Mouse (Mus musculus): Measurements from ENCODE around the gene Fcer1g.

Fcer1g gene

DNA sequence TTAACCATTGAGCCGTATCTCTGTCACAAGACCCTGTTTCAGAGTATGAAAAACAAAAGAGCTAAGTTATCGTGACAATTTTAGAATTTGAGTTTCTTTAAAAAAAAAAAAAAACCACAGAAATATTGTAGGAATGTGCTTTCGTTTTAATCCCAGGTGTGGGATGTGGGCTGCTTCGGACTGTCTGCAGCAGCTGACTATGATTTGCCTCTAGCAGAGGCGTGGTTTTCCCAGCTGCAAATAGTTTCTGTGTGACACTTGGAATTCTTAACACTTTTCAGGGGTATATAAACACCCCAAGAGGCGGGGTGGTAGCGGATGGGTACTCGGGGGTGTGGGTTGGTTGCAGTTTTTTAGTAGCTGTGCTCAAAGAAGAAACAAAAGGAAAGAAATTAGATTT, 11.2 kb upstream of the Fcer1g start:
- DNase-seq (ENCODE audit: inconsistent age in 2 of 2, low spot score in 1 of 2) = no peak

DNA sequence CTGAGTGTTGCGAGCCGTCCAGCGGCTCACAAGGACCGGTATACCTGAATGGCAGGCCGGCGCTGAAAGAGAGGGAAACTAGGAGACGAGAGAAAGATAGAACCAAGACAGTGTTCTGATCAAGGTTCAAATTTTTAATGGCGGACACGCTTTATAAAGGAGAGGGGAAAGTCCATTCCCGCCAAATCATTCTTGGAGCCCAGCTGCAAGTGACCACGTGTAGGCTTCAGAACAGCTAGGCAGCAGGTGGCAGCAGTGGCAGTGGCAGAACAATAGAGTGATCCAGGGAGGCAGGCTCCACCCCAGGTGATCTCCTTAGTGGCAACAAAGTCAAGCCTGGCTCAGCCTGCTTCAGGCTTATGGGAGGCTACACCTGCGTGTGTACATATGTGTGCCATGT, 7.8 kb upstream of the Fcer1g start:
- DNase-seq (ENCODE audit: inconsistent age in 2 of 2, low spot score in 1 of 2) = peak in 1 of 2 experiments; percentile 62

DNA sequence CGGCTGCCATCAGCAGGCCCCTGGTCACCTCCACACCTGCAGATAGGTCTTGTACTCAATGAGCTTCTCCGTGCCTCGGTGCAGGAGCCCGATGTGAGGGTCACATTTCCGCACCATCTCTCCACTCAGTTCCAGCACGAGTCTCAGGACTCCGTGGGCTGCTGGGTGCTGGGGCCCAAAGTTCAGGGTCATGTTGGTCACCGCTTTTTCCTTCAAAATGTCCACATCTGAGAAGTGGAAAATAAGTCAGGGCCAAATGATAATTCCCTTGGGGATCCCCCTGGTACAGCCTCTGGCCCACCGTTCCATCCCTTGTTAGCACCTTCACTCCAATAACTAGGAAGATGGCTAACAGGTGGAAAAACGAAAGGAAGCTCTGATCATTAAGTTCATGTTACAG, 6.7 kb upstream of the Fcer1g start:
- DNase-seq (ENCODE audit: inconsistent age in 2 of 2, low spot score in 1 of 2) = peak; percentile 67 to 86

DNA sequence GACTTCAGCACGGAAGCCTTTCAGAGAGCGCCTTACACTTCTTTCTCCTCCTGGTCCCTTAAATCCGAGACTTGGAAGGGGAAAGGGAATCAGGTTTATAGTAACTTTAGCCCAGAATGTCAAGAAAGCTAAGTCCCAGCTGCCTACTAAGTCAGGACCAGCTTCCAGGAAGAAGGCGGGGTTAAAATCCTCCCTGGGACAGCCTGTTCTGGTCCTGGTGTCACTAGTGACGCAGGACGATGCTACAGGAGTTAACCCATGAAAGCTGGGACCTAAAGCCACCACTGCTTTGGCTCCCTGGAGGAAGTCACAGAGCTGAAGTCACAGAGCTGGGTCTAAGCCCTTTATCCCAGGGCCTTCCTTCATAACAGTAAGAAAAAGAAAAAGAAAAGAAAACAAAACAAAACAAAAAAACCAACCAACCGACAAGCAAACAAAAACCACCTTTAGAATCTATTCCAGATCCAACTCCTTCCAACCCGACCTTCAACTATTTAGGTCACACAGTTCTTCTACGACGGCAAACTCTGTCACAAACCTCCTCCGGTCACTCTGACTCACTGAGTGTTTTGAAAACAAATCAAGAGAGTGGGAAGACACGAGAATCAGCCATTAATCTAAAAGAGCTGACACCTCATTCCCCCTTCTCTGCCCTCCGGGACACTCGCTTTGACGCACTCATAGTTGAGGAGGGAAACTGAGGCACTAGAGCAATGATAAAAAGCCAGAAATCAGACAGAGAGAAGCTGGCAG, 6.0 kb upstream of the Fcer1g start:
- peak; percentile 83 to 92 for DNase-seq (ENCODE audit: inconsistent age in 2 of 2, low spot score in 1 of 2)

DNA sequence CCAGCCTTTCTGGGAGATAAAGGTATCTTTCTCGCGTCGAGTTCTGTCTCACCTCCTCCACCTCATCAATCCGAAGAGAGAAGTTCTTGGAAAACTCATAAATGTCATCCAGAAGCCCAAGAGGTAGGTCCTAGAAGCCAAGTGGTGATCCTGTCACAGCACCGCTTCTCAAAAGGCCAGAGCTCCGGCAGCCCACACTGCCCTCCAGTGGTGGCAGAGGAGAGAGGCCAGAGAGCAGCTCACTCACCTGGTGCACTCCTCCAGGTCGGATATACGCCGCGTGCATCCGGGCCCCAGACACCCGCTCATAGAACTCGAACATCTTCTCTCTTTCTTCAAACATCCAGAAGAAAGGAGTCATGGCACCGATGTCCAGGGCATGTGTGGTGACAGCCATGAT, 4.3 kb upstream of the Fcer1g start:
- peak; percentile 82 to 91 for DNase-seq (ENCODE audit: inconsistent age in 2 of 2, low spot score in 1 of 2)

DNA sequence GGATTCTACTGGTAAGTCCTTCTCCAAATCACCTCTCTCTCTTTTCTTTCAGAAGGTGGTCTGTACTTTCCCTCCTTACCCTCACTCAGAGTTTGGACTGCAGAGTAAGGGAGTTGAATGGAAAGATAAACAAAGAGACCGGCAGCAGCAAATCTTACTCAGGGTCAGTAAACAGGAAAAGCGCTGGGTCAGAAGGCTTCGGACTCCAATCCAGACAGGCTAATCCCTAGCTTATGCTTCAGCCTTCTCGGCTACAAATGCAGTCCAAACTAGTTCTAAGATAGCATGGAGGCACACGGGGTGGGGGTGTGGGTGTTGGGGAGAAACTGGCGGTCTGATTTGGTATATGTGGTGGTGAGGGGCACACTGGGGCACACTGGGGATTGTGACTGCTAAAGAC, 3.3 kb upstream of the Fcer1g start:
- DNase-seq (ENCODE audit: inconsistent age in 2 of 2, low spot score in 1 of 2) = no peak

DNA sequence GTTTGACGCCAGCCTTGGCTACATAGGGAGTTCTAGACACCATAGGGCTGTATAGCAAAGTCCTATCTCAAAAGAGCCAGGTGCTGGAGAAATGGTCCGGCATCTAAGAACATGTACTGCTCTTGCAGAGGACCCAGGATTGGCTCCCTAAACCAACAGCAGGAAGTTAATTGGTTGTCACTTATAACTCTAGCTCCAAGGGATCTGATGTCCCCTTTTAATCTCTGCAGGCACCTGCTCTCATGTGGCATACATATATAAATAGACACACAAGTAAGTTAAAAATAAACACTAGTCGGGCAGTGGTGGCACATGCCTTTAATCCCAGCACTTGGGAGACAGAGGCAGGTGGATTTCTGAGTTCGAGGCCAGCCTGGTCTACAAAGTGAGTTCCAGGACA, 1.6 kb upstream of the Fcer1g start:
- no peak for DNase-seq (ENCODE audit: inconsistent age in 2 of 2, low spot score in 1 of 2)

DNA sequence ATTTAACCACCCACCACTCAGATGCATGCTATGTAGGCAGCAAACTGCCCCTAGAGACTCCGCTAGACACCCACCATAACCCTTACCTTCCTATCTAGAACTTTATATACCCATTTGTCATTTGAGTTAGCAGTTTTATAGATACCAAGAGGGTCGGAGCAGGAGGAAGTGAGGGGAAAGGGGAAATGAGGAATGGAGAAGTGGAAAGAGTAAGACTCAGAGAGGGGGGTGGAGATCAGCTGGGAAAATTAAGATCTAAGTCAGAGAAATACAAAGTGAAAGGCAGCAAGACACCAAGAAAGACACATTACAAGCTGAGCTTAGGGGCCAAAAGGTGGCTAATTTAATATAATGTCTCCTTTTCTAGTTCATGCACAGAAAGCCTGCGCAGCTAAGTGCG, 373 bp upstream of the Fcer1g start:
- DNase-seq (ENCODE audit: inconsistent age in 2 of 2, low spot score in 1 of 2) = no peak

DNA sequence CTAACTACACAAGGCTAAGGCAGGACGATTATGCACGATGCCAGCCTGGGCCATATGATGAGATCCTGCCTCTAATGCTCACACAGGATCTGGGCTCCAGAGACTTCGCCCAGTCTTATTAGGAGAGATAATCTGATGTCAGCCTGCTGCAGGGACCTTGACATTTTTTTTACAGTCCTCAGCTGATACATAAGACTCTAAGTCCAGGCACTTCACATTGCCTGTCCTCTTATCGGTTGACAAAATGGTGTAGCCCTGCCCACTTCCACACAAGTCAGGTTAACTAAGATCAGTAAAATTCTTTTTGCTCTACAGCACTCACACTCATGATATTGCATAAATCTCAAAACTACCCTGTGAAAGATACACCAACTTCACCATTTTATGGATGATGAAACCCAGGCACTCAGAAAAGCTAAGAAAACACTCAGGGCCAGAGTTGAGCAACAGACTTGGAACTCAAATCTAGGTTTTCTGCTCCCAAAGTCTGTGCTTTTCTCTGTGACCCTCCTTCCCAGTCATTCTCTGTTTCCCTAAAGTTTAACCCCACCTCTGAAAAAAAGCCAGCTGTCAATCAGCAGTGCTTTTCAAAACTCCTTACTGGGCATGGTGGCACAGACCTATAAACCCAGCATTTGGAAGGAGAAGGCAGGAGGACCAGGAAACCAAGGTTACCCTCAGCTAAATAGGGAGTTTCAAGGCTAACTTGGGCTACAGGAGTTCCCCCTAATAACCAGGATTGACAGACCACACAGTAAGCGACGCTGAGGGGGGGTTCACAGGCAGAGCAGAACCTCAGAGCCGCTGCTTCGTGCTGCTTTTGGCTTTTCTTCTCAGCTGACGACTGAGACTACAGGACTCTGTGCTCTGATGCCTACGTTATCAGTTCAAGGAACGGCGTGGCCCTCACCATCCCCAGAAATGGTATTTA, 1.1 kb downstream of the Fcer1g start:
- peak; percentile 64 to 89 for DNase-seq (ENCODE audit: inconsistent age in 2 of 2, low spot score in 1 of 2)

DNA sequence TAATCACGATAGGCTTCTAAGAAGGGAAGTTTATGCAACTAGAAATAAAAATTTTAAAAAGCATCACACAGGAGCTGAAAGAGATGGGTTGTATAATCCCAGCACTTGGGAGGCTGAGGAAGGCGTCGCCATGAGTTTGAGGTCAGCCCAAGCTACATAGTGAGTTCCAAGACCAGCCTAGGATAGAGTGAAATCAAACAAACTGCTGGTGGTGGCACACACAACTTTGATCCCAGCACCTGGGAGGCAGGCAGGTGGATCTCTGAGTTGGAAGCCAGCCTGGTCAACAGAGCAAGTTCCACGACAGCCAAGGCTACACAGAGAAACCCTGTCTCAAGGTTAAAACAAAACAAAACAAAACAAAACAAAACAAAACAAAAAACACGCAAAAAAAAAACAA, 1.8 kb downstream of the Fcer1g start:
- peak in 1 of 2 experiments; percentile 35 for DNase-seq (ENCODE audit: inconsistent age in 2 of 2, low spot score in 1 of 2)

DNA sequence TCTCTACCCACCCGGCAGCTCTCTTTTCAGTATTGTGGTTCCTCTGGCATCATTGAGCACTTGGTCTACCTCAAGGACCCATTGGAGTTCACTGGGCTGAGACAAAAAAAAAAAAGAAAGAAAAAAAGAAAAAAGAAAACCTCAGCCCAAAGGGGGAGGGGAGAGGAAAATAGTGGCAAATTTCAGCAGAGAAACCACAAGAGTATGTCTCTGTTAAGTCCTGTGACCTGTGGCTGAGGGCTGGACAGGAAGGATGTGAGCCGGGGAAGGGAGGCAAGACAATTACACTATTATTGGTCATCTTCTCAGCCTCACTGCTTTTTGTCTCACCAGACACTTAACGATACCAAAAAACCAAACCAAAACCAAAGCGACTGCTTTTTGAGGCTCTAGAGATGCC, 2.3 kb downstream of the Fcer1g start:
- DNase-seq (ENCODE audit: inconsistent age in 2 of 2, low spot score in 1 of 2) = peak; percentile 14 to 63

DNA sequence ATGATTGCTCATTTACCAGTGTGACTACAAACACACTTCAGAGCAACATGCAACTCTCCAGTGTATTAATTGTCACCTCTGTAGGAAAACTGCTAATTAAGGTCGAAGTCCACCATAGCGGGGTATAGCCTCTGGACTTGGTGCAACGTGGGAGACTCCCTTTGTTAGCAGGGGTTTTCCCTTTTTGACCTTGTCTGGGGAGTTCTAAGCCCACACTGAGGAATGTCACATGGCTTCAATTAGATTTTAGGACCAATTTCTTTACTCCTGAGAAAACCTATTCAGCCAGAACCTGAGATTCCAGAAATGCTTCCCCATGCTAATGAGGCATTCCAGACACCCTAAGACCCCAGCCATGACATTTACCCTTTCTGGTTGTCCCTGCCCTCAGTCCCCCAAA, 4.0 kb downstream of the Fcer1g start:
- no peak for DNase-seq (ENCODE audit: inconsistent age in 2 of 2, low spot score in 1 of 2)

DNA sequence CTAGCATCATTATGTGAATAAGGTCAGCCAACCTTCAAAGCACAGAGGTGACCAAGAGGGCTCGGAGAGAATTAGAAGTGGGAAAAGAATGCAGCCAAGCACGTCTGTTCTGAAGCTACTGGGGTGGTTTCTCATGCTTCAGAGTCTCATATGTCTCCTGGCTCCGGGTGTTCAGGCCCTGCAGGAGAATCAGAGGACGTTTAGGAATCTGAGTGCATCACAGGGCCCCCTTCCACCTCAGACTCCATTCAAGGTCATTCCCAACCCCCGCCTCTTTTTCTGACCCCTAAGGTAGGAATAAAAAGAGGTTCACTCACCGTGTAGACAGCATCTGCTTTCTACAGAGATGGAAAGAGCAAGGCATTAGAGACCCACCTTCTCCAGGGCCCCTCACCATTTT, 4.4 kb downstream of the Fcer1g start:
- peak; percentile 12 to 60 for DNase-seq (ENCODE audit: inconsistent age in 2 of 2, low spot score in 1 of 2)

DNA sequence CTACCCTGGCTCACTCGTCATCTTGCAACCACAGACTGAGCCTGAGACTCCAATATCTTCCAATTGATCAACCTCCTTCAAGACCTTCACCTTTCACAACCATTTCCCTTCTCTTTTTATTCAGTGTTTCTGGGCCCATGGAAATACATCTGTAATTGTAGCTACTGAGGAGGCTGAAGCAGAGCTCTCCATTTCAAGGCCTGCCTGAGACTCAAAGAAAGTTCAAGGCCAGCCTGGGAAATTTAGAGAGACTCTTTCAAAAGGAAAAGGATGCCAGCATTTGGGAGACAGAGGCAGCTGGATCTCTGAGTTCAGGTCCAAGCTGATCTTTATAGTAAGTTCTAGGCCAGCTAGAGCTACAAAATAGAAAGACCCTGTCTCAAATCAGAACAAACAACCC, 6.3 kb downstream of the Fcer1g start:
- DNase-seq (ENCODE audit: inconsistent age in 2 of 2, low spot score in 1 of 2) = peak; percentile 56 to 85

DNA sequence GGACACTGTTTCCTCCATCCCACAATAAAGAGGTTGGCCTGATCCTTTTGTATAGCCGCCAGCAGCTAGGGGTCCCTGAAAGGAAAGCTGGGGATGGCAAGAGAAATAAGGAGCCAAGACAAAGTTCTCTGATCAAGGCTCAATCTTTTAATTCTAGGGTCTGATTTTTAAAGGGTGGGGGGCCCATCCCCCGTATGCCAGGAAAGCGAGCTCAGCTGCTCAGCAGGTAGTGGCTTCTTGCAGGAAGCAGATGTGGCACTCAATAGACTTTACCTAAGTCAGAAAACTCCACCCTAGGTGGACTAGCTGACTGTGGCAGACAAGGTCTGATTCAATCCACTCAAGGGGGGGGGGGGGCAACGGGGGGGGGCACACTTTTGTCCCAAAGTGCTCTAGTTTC, 7.4 kb downstream of the Fcer1g start:
- DNase-seq (ENCODE audit: inconsistent age in 2 of 2, low spot score in 1 of 2) = no peak

DNA sequence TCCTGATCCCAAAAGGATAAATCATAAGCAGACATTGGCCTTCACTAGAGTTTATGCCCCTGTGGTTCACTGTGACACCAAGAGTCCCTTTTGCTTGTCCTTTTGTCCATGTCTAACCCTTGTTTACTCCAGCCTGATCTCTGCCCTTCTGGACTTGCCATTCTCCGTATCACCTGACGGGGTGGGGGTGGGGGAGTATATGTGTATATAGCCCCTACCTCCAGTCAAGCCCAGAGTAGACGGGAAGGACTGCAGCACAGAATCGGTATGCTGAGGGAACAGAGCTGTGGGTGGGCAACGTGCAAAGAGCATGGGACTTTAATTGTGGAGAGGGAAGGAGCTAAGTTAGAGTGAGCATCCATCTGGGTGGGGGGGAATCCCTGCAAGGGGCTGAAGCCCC, 9.3 kb downstream of the Fcer1g start, which contains the start of gene Apoa2:
TSS of gene Apoa2 (plus strand) at position 198 of the 400 bp plus-strand sequence.
- no peak for DNase-seq (ENCODE audit: inconsistent age in 2 of 2, low spot score in 1 of 2)

DNA sequence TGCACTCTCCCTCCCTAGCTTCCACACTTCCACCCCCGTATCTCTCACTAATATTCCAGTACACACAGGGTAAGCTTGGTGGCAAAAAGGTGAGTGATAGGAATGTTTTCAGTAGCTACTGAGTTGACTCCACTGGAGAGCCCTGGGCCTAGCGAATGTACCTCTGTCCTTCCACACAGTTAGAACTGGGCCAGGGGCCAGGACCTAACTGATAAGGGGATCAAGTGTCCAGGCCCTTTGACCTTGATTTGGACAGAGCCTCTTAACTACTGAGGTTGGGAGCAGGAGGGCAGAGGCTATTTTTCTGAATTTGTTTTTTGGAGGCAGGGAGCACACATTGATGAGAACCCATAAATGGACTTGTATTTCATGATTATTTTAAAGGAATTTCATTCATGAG, 10.4 kb downstream of the Fcer1g start:
- peak; percentile 89 to 93 for DNase-seq (ENCODE audit: inconsistent age in 2 of 2, low spot score in 1 of 2)

DNA sequence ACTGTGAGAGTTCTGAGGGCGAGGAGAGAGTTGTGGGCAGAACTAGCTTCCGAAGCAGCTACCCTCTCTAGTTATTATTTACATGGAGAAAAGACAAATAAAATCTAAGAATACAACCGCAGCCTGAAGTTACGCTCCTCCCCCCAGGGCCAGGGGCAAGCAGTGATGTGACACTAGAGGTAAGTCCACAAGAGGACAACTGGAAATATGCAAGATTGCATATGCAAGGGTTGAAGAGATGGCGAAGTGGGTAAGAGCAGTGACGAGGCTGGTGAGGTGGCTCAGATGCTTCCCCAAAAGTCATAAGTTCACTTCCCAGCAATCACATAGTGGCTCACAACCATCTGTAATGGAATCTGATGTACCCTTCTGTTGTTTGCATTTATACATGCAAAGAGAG, 11.0 kb downstream of the Fcer1g start:
- DNase-seq (ENCODE audit: inconsistent age in 2 of 2, low spot score in 1 of 2) = peak; percentile 41 to 73

DNA sequence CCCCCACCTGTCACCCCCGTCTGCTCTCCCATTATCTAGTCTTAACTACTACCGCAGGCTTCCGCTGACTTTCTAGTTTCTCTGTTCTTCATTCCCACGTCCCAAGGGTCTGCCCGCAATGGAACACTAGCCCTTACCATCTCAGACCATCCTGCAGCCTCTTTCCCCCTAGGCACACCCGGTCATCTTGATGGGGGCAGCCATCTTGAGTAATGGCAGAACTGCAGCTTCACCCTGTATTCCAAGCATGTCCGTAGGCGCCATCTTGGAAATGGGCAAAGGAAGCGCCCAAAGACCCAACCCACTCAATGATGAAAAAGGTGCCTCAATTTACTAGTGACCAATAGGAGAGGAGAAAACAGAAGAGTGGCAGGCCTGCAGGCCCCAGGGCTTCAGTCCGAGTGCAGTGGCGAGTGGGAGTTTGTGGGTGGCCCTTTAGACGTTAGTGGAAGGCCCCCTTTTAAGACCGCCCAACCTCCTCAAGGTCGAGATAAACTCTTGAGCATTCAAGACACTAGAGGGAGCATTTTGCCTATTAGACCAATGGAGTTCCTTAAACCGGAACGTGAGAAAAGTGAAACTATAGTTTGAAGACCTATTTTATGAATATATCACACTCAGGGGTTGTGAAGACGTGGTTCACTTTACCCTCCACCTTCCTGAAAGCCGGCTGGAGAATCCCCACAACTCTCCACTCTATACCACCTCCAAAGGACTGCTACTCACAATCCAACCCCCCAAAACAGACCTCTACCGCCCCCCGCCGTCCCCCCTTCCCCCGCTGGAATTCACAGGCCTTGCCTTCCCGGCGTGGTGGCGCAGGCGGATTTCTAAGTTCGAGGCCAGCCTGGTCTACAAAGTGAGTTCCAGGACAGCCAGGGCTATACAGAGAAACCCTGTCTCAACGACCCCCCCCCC, 11.7 kb downstream of the Fcer1g start, which contains the start of gene Tomm40l:
TSS of gene Tomm40l (minus strand) at position 277 of the 918 bp plus-strand sequence.
- DNase-seq (ENCODE audit: inconsistent age in 2 of 2, low spot score in 1 of 2) = peak; percentile 97 to 98

DNA sequence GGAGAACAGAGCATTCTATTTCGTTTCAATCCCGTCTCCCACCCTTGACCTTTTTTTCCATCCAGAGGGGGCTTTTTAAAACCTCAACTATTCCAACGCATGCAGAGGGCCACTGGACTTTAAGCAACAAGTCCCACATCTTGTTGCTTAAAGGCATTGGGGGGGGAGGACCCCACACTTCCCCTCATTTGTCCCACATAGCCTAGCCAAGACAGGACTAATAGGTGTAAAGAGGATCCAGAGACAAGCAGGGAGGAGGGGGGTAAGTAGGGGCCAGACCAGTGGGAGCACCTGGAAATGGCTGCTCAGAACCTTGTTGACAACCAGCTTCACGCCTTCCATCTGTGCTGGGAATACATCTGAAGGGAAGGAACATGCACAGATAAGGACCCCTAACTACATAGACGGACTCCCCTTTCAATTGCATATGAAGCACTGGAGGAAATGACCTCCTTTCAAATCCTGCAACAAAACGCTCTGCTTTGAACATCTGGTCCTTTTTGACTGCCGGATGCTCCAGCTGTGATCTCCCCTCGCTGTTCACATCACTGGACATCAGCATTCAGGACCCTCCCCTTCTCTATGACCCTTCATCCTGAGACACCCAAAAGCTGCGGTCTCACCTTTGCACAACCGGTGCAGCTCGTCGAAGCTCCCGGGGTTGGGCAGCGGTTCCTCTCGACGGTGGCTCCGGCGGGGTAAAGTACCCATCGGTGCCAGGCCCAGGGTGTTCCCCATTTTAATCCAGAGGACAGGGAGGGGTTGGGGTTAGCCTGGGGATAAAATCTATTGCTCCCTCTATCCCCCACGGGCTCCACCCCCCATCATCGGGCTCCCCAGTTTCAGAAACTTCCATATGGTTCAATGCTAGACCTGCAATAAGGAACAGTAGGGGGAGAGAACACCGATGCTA, 12.6 kb downstream of the Fcer1g start:
- peak in 1 of 2 experiments; percentile 68 for DNase-seq (ENCODE audit: inconsistent age in 2 of 2, low spot score in 1 of 2)
